Mouse (Mus musculus) CH12.LX (cell line): Measurements from ENCODE around the gene Lhfpl3. TPM values are rescaled to one million over a fixed set of nuclear protein-coding genes. Genes with fewer than 3 reads are reported as not detected.
A peak's percentile ranks its signal among the peaks of the same experiment; 100 is the strongest.

Source experiments
- DNase-seq: peaks from one replicate; pipeline ENCODE4 v3.0.0-alpha.2; 2013; ENCODE audit errors: extremely low read depth
- H3K27ac ChIP-seq: 2 replicates; pipeline ENCODE4 v1.5.1; 2012; ENCODE audit warnings: low read depth, mild to moderate bottlenecking, control low read depth, moderate library complexity; ENCODE audit not compliant: insufficient read depth
- H3K27me3 ChIP-seq: replicated peaks from 2 replicates; pipeline ENCODE3; 2012; ENCODE audit warnings: inconsistent platforms
- H3K36me3 ChIP-seq, 2 experiments: replicated peaks in 1 of 2; 2 replicates each; pipeline versions ENCODE3 to v1.6.1; 2012; ENCODE audit warnings: inconsistent platforms in 1 of 2, low read length in 1 of 2, mild to moderate bottlenecking in 1 of 2, mixed read lengths in 1 of 2, moderate library complexity in 1 of 2; ENCODE audit not compliant: control insufficient read depth in 1 of 2, insufficient read depth in 1 of 2
- H3K4me1 ChIP-seq, 2 experiments: 2 replicates each; pipeline ENCODE4 v1.6.1; 2012; ENCODE audit warnings: inconsistent platforms in 1 of 2, moderate library complexity in 1 of 2; ENCODE audit not compliant: insufficient read depth in 2 of 2, control insufficient read depth in 1 of 2
- H3K4me2 ChIP-seq: 2 replicates; pipeline ENCODE4 v1.6.1; 2012; ENCODE audit warnings: low read depth, mild to moderate bottlenecking, control low read depth; ENCODE audit not compliant: poor library complexity, insufficient read depth, severe bottlenecking
- H3K4me3 ChIP-seq, 3 experiments: fragments of 150-350 bp in 1 of 3; sonication (generic) in 1 of 3; replicated peaks in 1 of 3; 2 replicates each; pipeline versions ENCODE3 to v1.5.1; 2011 to 2012; ENCODE audit warnings: low read depth in 2 of 3, low read length in 2 of 3, mild to moderate bottlenecking in 2 of 3, moderate library complexity in 2 of 3, control low read depth in 1 of 3, improper control_type of control experiment in 1 of 3, inconsistent platforms in 1 of 3, mixed read lengths in 1 of 3; ENCODE audit not compliant: poor library complexity in 1 of 3
- H3K79me2 ChIP-seq: replicated peaks from 2 replicates; pipeline ENCODE4 v1.6.1; 2012; ENCODE audit warnings: mild to moderate bottlenecking, moderate library complexity; ENCODE audit not compliant: control insufficient read depth, poor library complexity, insufficient read depth, severe bottlenecking; ENCODE audit errors: extremely low read depth
- H3K9ac ChIP-seq: 2 replicates; pipeline ENCODE4 v1.6.1; 2012; ENCODE audit warnings: low read depth, mild to moderate bottlenecking, control low read depth, moderate library complexity; ENCODE audit not compliant: insufficient read depth
- H3K9me3 ChIP-seq: replicated peaks from 2 replicates; pipeline ENCODE3; 2012; ENCODE audit warnings: low read length, inconsistent platforms, mixed read lengths
- CTCF ChIP-seq, 2 experiments: IDR thresholded peaks in 1 of 2; conservative IDR thresholded peaks in 1 of 2; 2 replicates each; pipeline ENCODE4 v1.5.1; 2011 to 2012; ENCODE audit warnings: low read depth in 2 of 2, low read length in 2 of 2, improper control_type of control experiment in 1 of 2, inconsistent platforms in 1 of 2, mild to moderate bottlenecking in 1 of 2, moderate library complexity in 1 of 2
- E2F4 ChIP-seq: IDR thresholded peaks from 2 replicates; pipeline ENCODE4 v1.6.1; 2011; ENCODE audit warnings: low read depth, low read length, improper control_type of control experiment; ENCODE audit not compliant: insufficient replicate concordance
- ELF1 ChIP-seq: IDR thresholded peaks from 2 replicates; pipeline ENCODE4 v1.6.1; 2014; ENCODE audit warnings: low read depth, mild to moderate bottlenecking, inconsistent platforms, low read length, improper control_type of control experiment
- EP300 ChIP-seq: IDR thresholded peaks from 2 replicates; pipeline ENCODE4 v1.6.1; 2011; ENCODE audit warnings: low read length, improper control_type of control experiment
- ETS1 ChIP-seq: conservative IDR thresholded peaks from 2 replicates; pipeline ENCODE4 v1.6.1; 2012; ENCODE audit warnings: low read depth, mild to moderate bottlenecking, inconsistent platforms, low read length, improper control_type of control experiment, moderate library complexity
- GABPA ChIP-seq: IDR thresholded peaks from 2 replicates; pipeline ENCODE4 v1.6.1; 2012; ENCODE audit warnings: low read depth, low read length, improper control_type of control experiment, inconsistent platforms; ENCODE audit not compliant: insufficient replicate concordance
- IRF4 ChIP-seq: IDR thresholded peaks from 2 replicates; pipeline ENCODE4 v1.6.1; 2014; ENCODE audit warnings: low read depth, mild to moderate bottlenecking, inconsistent platforms, low read length, improper control_type of control experiment
- MAFK ChIP-seq: IDR thresholded peaks from 2 replicates; pipeline ENCODE4 v1.6.1; 2011; ENCODE audit warnings: low read length, improper control_type of control experiment; ENCODE audit not compliant: insufficient replicate concordance
- MAX ChIP-seq: IDR thresholded peaks from 2 replicates; pipeline ENCODE4 v1.6.1; 2011; ENCODE audit warnings: low read length, improper control_type of control experiment
- MEF2A ChIP-seq: IDR thresholded peaks from 2 replicates; pipeline ENCODE4 v1.6.1; 2014; ENCODE audit warnings: low read depth, mild to moderate bottlenecking, inconsistent platforms, low read length, improper control_type of control experiment, borderline replicate concordance
- MXI1 ChIP-seq: IDR thresholded peaks from 2 replicates; pipeline ENCODE4 v1.6.1; 2011; ENCODE audit warnings: mild to moderate bottlenecking, low read depth, low read length, improper control_type of control experiment
- NELFE ChIP-seq: IDR thresholded peaks from 2 replicates; pipeline ENCODE4 v1.6.1; 2011; ENCODE audit warnings: low read depth, low read length, improper control_type of control experiment
- NRF1 ChIP-seq: IDR thresholded peaks from 2 replicates; pipeline ENCODE4 v1.6.1; 2014; ENCODE audit warnings: low read depth, mild to moderate bottlenecking, inconsistent platforms, low read length, improper control_type of control experiment, moderate library complexity
- PAX5 ChIP-seq: IDR thresholded peaks from 2 replicates; pipeline ENCODE4 v1.6.1; 2012; ENCODE audit warnings: low read length, inconsistent platforms, mixed read lengths
- POLR2AphosphoS2 ChIP-seq: IDR thresholded peaks from 2 replicates; pipeline ENCODE4 v1.6.1; 2011; ENCODE audit warnings: low read depth, low read length, improper control_type of control experiment
- RAD21 ChIP-seq: IDR thresholded peaks from 2 replicates; pipeline ENCODE4 v1.6.1; 2011; ENCODE audit warnings: low read depth, mild to moderate bottlenecking, low read length, improper control_type of control experiment, moderate library complexity
- RCOR1 ChIP-seq: conservative IDR thresholded peaks from 2 replicates; pipeline ENCODE4 v1.6.1; 2012; ENCODE audit warnings: low read depth, mild to moderate bottlenecking, inconsistent platforms, low read length, improper control_type of control experiment
- SIN3A ChIP-seq: IDR thresholded peaks from 2 replicates; pipeline ENCODE4 v1.6.1; 2012; ENCODE audit warnings: low read length, improper control_type of control experiment, inconsistent platforms
- SMC3 ChIP-seq: IDR thresholded peaks from 2 replicates; pipeline ENCODE4 v1.6.1; 2011; ENCODE audit warnings: low read depth, low read length, improper control_type of control experiment
- TBP ChIP-seq: conservative IDR thresholded peaks from 2 replicates; pipeline ENCODE4 v1.6.1; 2011; ENCODE audit warnings: low read depth, low read length, improper control_type of control experiment
- UBTF ChIP-seq: IDR thresholded peaks from 2 replicates; pipeline ENCODE4 v1.6.1; 2012; ENCODE audit warnings: low read depth, mild to moderate bottlenecking, inconsistent platforms, low read length, improper control_type of control experiment, moderate library complexity
- USF1 ChIP-seq: IDR thresholded peaks from 2 replicates; pipeline ENCODE4 v1.6.1; 2014; ENCODE audit warnings: low read depth, mild to moderate bottlenecking, inconsistent platforms, low read length, improper control_type of control experiment
- USF2 ChIP-seq: conservative IDR thresholded peaks from 2 replicates; pipeline ENCODE4 v1.6.1; 2011; ENCODE audit warnings: low read depth, low read length, improper control_type of control experiment
- ZC3H11A ChIP-seq: IDR thresholded peaks from 2 replicates; pipeline ENCODE4 v1.6.1; 2012; ENCODE audit warnings: low read depth, mild to moderate bottlenecking, inconsistent platforms, low read length, improper control_type of control experiment
- dilution Hi-C: fragments of 300-500 bp; cut with MboI; formaldehyde crosslinking; loops from 2 replicates; pipeline ENCODE4 v1.14.3; 2020; ENCODE audit warnings: low sequenced_read_pairs; ENCODE audit not compliant: extremely low pct_unique_long_range_greater_than_20kb, extremely low pct_ligation_motif_present
- in situ Hi-C: fragments of 300-500 bp; cut with MboI; formaldehyde crosslinking; loops from 3 replicates; pipeline ENCODE4 v1.14.3; 2019; ENCODE audit warnings: low sequenced_read_pairs, low pct_ligation_motif_present, low pct_unique_long_range_greater_than_20kb, mixed read lengths
- polyA plus RNA-seq: library from polyadenylated mRNA; unstranded; fragments of >175 nt; gene quantifications from 2 replicates; pipeline ENCODE4 v1.2.1, GENCODE M21; 2012; ENCODE audit warnings: low read depth; ENCODE audit not compliant: insufficient read length
- total RNA-seq, 2 experiments: library from RNA; depleted of rRNA; stranded (reverse); fragments of 300-350 nt in 1 of 2; fragments of >200 nt in 1 of 2; gene quantifications; 2 replicates each; pipeline ENCODE4 v1.2.3; 2012 to 2014

Lhfpl3 gene
- total and polyA plus RNA-seq, 3 experiments = 0.08 to 0.11 TPM; not detected in 1

DNA sequence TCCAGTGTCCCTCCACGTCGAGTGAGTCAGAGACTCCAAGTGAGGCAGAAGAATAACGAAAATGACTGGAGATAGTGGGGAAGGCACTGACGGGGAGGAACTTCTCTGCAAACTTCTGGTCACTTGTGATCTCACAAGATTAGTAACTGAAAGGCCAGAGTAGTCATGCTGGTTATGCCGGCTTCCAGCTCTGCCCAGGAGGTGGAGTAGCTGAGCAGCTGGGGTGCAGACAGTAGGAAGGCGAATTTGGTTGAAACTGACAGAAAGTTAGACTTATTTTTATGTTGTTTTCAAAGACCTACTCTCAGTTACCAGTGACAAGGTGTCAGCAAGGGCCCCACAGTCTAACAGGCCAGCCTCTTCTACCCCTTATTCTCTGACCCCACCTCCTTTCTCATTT, 217.4 kb downstream of the Lhfpl3 start:
- TF ChIP-seq SMC3 (peak; percentile 75), E2F4 (no peak), CTCF (conservative IDR thresholded peaks at IDR 0.05 in 1 of 2, IDR thresholded peaks at IDR 0.05 in 1 of 2; ENCODE audit: low read depth in 2 of 2, low read length in 2 of 2) (peak in 1 of 2 experiments; percentile 66; a peak in 3 of 4 replicates), NRF1 (no peak), TBP (no peak), RAD21 (peak; percentile 47), PAX5 (no peak)
- no peaks in the 10 kb centered on the region for H3K4me1 ChIP-seq

DNA sequence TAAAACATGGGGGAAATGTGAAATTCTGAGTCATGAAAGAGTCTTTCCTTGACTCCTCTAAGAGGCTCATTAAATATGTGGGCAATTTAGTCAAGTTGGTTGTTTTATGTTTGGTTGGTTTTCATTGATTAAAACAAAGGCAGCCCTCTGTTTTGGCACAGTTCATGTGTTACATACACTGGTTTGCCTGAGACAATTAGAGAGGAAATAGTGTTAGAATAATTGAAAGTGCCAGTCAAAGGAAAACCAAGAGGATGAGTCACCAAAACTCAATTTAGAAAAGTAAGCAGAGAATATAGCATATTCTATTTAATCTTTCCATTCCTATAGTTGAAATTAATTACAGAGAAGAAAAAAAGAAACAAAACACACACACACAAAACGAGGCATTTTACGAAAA, 240.9 kb downstream of the Lhfpl3 start:
- no peak for DNase-seq
- in situ Hi-C loops = no loop called here
- no peaks in the 10 kb centered on the region for H3K4me1 ChIP-seq
- H3K27me3 ChIP-seq = no peaks in the 10 kb centered on the region
- dilution Hi-C loops = no loop called here
- H3K36me3 ChIP-seq = no peaks in the 10 kb centered on the region
- H3K27ac ChIP-seq = no peak overlapping the region
- no peak overlapping the region for H3K4me2 ChIP-seq
- H3K4me3 ChIP-seq = no peak overlapping the region
- TF ChIP-seq RCOR1 (no peak), POLR2AphosphoS2 (no peak), IRF4 (no peak), MXI1 (no peak), SIN3A (no peak), USF2 (no peak), NELFE (no peak), USF1 (no peak), EP300 (no peak), MEF2A (no peak), MAFK (no peak), MAX (no peak), E2F4 (no peak), ETS1 (no peak), GABPA (no peak), ELF1 (no peak), NRF1 (no peak), CTCF (conservative IDR thresholded peaks at IDR 0.05 in 1 of 2, IDR thresholded peaks at IDR 0.05 in 1 of 2; ENCODE audit: low read depth in 2 of 2, low read length in 2 of 2) (no peak), ZC3H11A (no peak), UBTF (no peak)
- H3K9ac ChIP-seq = no peak overlapping the region
- H3K9me3 ChIP-seq = no peaks in the 10 kb centered on the region
- no peaks in the 10 kb centered on the region for H3K79me2 ChIP-seq

More for the DNA sequence above, 217.4 kb downstream of the Lhfpl3 start:
- no peak overlapping the region for H3K4me3 ChIP-seq
- no peak overlapping the region for H3K27ac ChIP-seq
- in situ Hi-C loops (loop anchor here (25.0 kb wide), 1 partner anchor 249 kb away; no protein-coding TSS in a partner anchor), dilution Hi-C loops (no loop called here)
- no peaks in the 10 kb centered on the region for H3K36me3 ChIP-seq
- H3K4me2 ChIP-seq = no peak overlapping the region
- peak; percentile 18 for DNase-seq
- H3K27me3 ChIP-seq = no peaks in the 10 kb centered on the region
- H3K9me3 ChIP-seq = no peaks in the 10 kb centered on the region
- H3K79me2 ChIP-seq = no peaks in the 10 kb centered on the region
- no peak overlapping the region for H3K9ac ChIP-seq
